In genomic region chr3:62338854-62339515, GRCm38 (mm10) we compare ENCODE assay signal across 7 mouse cellular contexts. TPM values are rescaled to one million over a fixed set of nuclear protein-coding genes. Genes with fewer than 3 reads are reported as not detected.
DNase-seq lines count a peak whose midpoint lies in the region; ATAC-seq and TF ChIP-seq lines count a peak whose summit lies in the region.

No protein-coding gene starts in this region.

- intact Hi-C loops in gastrocnemius, postnatal 14 days (cut with DNase I; ENCODE audit: low total_unique reads), result no loop called here

- peak overlapping the region; percentile 83 for H3K4me3 ChIP-seq in hindbrain, postnatal 0 days (ENCODE audit: low read length)
- H3K4me3 ChIP-seq in limb, embryonic 13.5 days, result peak overlapping the region; percentile 74
- peak overlapping the region; percentile 78 for H3K4me3 ChIP-seq in midbrain, embryonic 13.5 days (replicated peaks)
- H3K4me3 ChIP-seq in stomach, embryonic 16.5 days (replicated peaks; ENCODE audit: low read length), result peak overlapping the region; percentile 87

- peak overlapping the region; percentile 54 for H3K9ac ChIP-seq in hindbrain, postnatal 0 days (replicated peaks; ENCODE audit: low read length)
- H3K9ac ChIP-seq in limb, embryonic 13.5 days, result peak overlapping the region; percentile 80
- H3K9ac ChIP-seq in midbrain, embryonic 13.5 days (replicated peaks), result peak overlapping the region; percentile 80
- H3K9ac ChIP-seq in stomach, embryonic 16.5 days (ENCODE audit: low read length), result peak overlapping the region; percentile 80

- peak overlapping the region; percentile 76 for H3K4me2 ChIP-seq in hindbrain, postnatal 0 days (ENCODE audit: low read depth, low read length)
- H3K4me2 ChIP-seq in limb, embryonic 13.5 days (replicated peaks), result peak overlapping the region; percentile 87
- peak overlapping the region; percentile 86 for H3K4me2 ChIP-seq in midbrain, embryonic 13.5 days (replicated peaks)
- H3K4me2 ChIP-seq in stomach, embryonic 16.5 days (ENCODE audit: low read depth, low read length), result peak overlapping the region; percentile 68

- peak; percentile 93 for ATAC-seq in hindbrain, postnatal 0 days
- peak; percentile 95 for ATAC-seq in limb, embryonic 13.5 days (ENCODE audit: low FRiP score, low read depth)
- peak; percentile 95 for ATAC-seq in midbrain, embryonic 13.5 days
- peak; percentile 95 for ATAC-seq in stomach, embryonic 16.5 days (ENCODE audit: insufficient read depth, low FRiP score)

- no peaks in the 10 kb centered on the region for H3K27me3 ChIP-seq in hindbrain, postnatal 0 days (ENCODE audit: insufficient read depth, low read length)
- H3K27me3 ChIP-seq in limb, embryonic 13.5 days, result peaks cover 25% of the 10 kb centered on the region
- peaks cover 25% of the 10 kb centered on the region for H3K27me3 ChIP-seq in midbrain, embryonic 13.5 days
- 0 out of 2 replicates have a peak, but pooled peaks cover 3% of the 10 kb centered on the region for H3K27me3 ChIP-seq in stomach, embryonic 16.5 days (ENCODE audit: control insufficient read depth, insufficient read depth, low read length)

- WGBS in hindbrain, postnatal 0 days, result under 1% methylated on average over 63 of the region's 68 CpGs
- 0% methylated on average over 62 of the region's 68 CpGs for WGBS in limb, embryonic 13.5 days
- under 1% methylated on average over 67 of the region's 68 CpGs for WGBS in midbrain, embryonic 13.5 days
- under 1% methylated on average over 68 of the region's 68 CpGs for WGBS in stomach, embryonic 16.5 days

- peak; percentile 25 for DNase-seq in adrenal gland, adult 8-10 months
- peak; percentile 37 to 53 for DNase-seq in cerebellum, postnatal 25 days
- peak; percentile 45 for DNase-seq in gastrocnemius, postnatal 14 days
- peak; percentile 64 for DNase-seq in hindbrain, postnatal 0 days (ENCODE audit: low spot score)

- no peaks in the 10 kb centered on the region for H3K4me1 ChIP-seq in hindbrain, postnatal 0 days (ENCODE audit: insufficient read depth, low read length)
- H3K4me1 ChIP-seq in limb, embryonic 13.5 days, result peaks cover 14% of the 10 kb centered on the region
- H3K4me1 ChIP-seq in midbrain, embryonic 13.5 days (replicated peaks), result peaks cover 8% of the 10 kb centered on the region; the same call in 1 of the 2 replicates
- H3K4me1 ChIP-seq in stomach, embryonic 16.5 days (ENCODE audit: control insufficient read depth, insufficient read depth, low read length), result 0 out of 2 replicates have a peak, but pooled peaks cover 2% of the 10 kb centered on the region

- H3K9me3 ChIP-seq in hindbrain, postnatal 0 days (ENCODE audit: low read length), result no peaks in the 10 kb centered on the region
- no peaks in the 10 kb centered on the region for H3K9me3 ChIP-seq in limb, embryonic 13.5 days
- H3K9me3 ChIP-seq in midbrain, embryonic 13.5 days, result no peaks in the 10 kb centered on the region
- no peaks in the 10 kb centered on the region for H3K9me3 ChIP-seq in stomach, embryonic 16.5 days (replicated peaks; ENCODE audit: control insufficient read depth, low read length)

- H3K36me3 ChIP-seq in hindbrain, postnatal 0 days (ENCODE audit: insufficient read depth, low read length), result no peaks in the 10 kb centered on the region
- no peaks in the 10 kb centered on the region for H3K36me3 ChIP-seq in limb, embryonic 13.5 days
- H3K36me3 ChIP-seq in midbrain, embryonic 13.5 days, result no peaks in the 10 kb centered on the region
- no peaks in the 10 kb centered on the region for H3K36me3 ChIP-seq in stomach, embryonic 16.5 days (ENCODE audit: control insufficient read depth, insufficient read depth, low read length)

- TF ChIP-seq CTCF in hindbrain, postnatal 0 days (IDR thresholded peaks at IDR 0.05; ENCODE audit: low read depth), result no peak

- peak overlapping the region; percentile 78 for H3K27ac ChIP-seq in hindbrain, postnatal 0 days
- peak overlapping the region; percentile 58; the same call in 1 of the 2 replicates for H3K27ac ChIP-seq in limb, embryonic 13.5 days
- no peak overlapping the region for H3K27ac ChIP-seq in midbrain, embryonic 13.5 days
- H3K27ac ChIP-seq in stomach, embryonic 16.5 days (ENCODE audit: low read length), result peak overlapping the region; percentile 81

RNA-seq across cellular contexts. Expression of gene Arhgef26, which starts 0.8 kb away (rescaled TPM):
- total RNA-seq in adrenal gland, adult 8-10 months (2022), result 1 to 10 TPM; 2.2 to 5.2 (median 2.5) TPM
- 1 to 10 TPM; 3.1 to 3.7 TPM for total RNA-seq in gastrocnemius, postnatal 14 days (2021)
- 31.3 TPM in 2 replicates for total RNA-seq in hindbrain, postnatal 0 days (2014; rRNA removed)
- 21.7 and 23.1 TPM in 2 replicates for polyA plus RNA-seq in hindbrain, postnatal 0 days (2015; fragmentation: Nextera tagmentation; extraction: Ambion mirVana)
- polyA plus RNA-seq in limb, embryonic 13.5 days (2015; fragmentation: Nextera tagmentation; extraction: Ambion mirVana), result 9.6 and 10.5 TPM in 2 replicates
- 6.8 and 7.6 TPM in 2 replicates for polyA plus RNA-seq in midbrain, embryonic 13.5 days (2015; fragmentation: Nextera tagmentation; extraction: Ambion mirVana)
- polyA plus RNA-seq in stomach, embryonic 16.5 days (2015; fragmentation: Nextera tagmentation; extraction: Ambion mirVana), result 10.4 and 12.2 TPM in 2 replicates
